ENCODE assay signal across 20 mouse cellular contexts in genomic region chr12:3984446-3984845, GRCm38 (mm10). TPM values are rescaled to one million over a fixed set of nuclear protein-coding genes. Genes with fewer than 3 reads are reported as not detected.
DNase-seq lines count a peak whose midpoint lies in the region; ATAC-seq and TF ChIP-seq lines count a peak whose summit lies in the region.
"Had no signal": no experiment of that assay in that cellular context is flagged by ENCODE, and none has a peak within 500 bp of the region (broad histone marks: within the 10 kb centered on the region; RNA-seq: fewer than 3 reads in every experiment).

No protein-coding gene starts in this region.

- peak overlapping the region; percentile 14; the same call in 1 of the 2 replicates for H3K27ac ChIP-seq in layer of hippocampus, adult 2 months
- H3K27ac ChIP-seq: embryonic facial prominence, embryonic 10.5 days; embryonic facial prominence, embryonic 13.5 days; forebrain, embryonic 12.5 days; forebrain, embryonic 15.5 days; heart, embryonic 15.5 days; hindbrain, embryonic 10.5 days; hindbrain, embryonic 14.5 days had no signal

- peak; percentile 28 for DNase-seq in cerebellum, adult 9-11 months
- DNase-seq in layer of hippocampus, adult 2 months (ENCODE audit: low spot score in 2 of 2) = no peak
- DNase-seq in layer of hippocampus, adult 8-10 months (ENCODE audit: low spot score in 2 of 2) = no peak
- DNase-seq in liver = no peak

- no peaks in the 10 kb centered on the region for H3K36me3 ChIP-seq in E14TG2a.4 (ENCODE audit: insufficient read depth, low read length)
- H3K36me3 ChIP-seq: embryonic facial prominence, embryonic 13.5 days; heart, embryonic 15.5 days had no signal

- H3K9me3 ChIP-seq in E14TG2a.4 (ENCODE audit: low read length) = no peaks in the 10 kb centered on the region
- H3K9me3 ChIP-seq: embryonic facial prominence, embryonic 10.5 days; embryonic facial prominence, embryonic 13.5 days; forebrain, embryonic 12.5 days; forebrain, embryonic 15.5 days; heart, embryonic 12.5 days; heart, embryonic 15.5 days; hindbrain, embryonic 10.5 days had no signal

- H3K4me3 ChIP-seq in layer of hippocampus, adult 2 months = no peak overlapping the region
- H3K4me3 ChIP-seq in E14TG2a.4 (replicated peaks; ENCODE audit: low read length) = peak overlapping the region; percentile 51
- H3K4me3 ChIP-seq: embryonic facial prominence, embryonic 10.5 days; embryonic facial prominence, embryonic 13.5 days; erythroblast, embryonic 14.5 days; forebrain, embryonic 12.5 days; forebrain, embryonic 15.5 days; heart, embryonic 12.5 days; heart, embryonic 15.5 days; hindbrain, embryonic 10.5 days had no signal

- no peak for ATAC-seq in cerebellum, adult (ENCODE audit: insufficient number of reproducible peaks, low FRiP score, low TSS enrichment)
- ATAC-seq: forebrain, embryonic 15.5 days; intestine, postnatal 0 days had no signal

- H3K27me3 ChIP-seq in E14TG2a.4 (ENCODE audit: insufficient read depth, low read length) = peaks cover 18% of the 10 kb centered on the region
- H3K27me3 ChIP-seq: CH12.LX; forebrain, embryonic 15.5 days had no signal

- no peak for TF ChIP-seq CTCF in layer of hippocampus, adult 2 months (conservative IDR thresholded peaks at IDR 0.05)
- TF ChIP-seq CTCF in E14TG2a.4 (conservative IDR thresholded peaks at IDR 0.05; ENCODE audit: low read length) = no peak

- H3K4me1 ChIP-seq in E14TG2a.4 (replicated peaks; ENCODE audit: low read depth, low read length) = peaks cover 48% of the 10 kb centered on the region

RNA-seq across cellular contexts. Expression of gene Pomc, which starts 29.7 kb away (rescaled TPM):
- 1 to 10 TPM; 1.7 to 3.1 TPM for total RNA-seq in layer of hippocampus, adult 2 months (2021)
- 1 to 10 TPM; 2.0 to 3.0 (median 2.8) TPM for total RNA-seq in layer of hippocampus, adult 8-10 months (2022)
- total RNA-seq: gastrocnemius, adult 18-20 months; gastrocnemius, postnatal 36 days; MEL had no signal

RNA-seq across cellular contexts. Expression of gene Efr3b, which starts 54.3 kb away (rescaled TPM):
- total RNA-seq in layer of hippocampus, adult 2 months (2021) = 100 to 1,000 TPM in 1 of 2 experiments, 10 to 100 TPM in 1; 91.8 to 104 TPM
- 100 to 1,000 TPM; 109 to 118 (median 115) TPM for total RNA-seq in layer of hippocampus, adult 8-10 months (2022)
